Mouse (Mus musculus) kidney, adult 2 months (tissue): ENCODE data around the gene Olfr516. TPM values are rescaled to one million over a fixed set of nuclear protein-coding genes. Genes with fewer than 3 reads are reported as not detected.
"Not testable (repeated sequence)": the region's sequence is repeated elsewhere in the genome, so short reads cannot be mapped to it uniquely, and the experiment has no call there.

Experiments
- DNase-seq: peaks from one replicate; pipeline ENCODE4 v3.0.0; 2021
- H3K27ac ChIP-seq: fragments of 200-500 bp; 2 replicates; pipeline ENCODE4 v1.5.1; 2012; ENCODE audit warnings: low read depth, low read length, control low read depth, inconsistent platforms; ENCODE audit not compliant: insufficient read depth
- H3K27me3 ChIP-seq: fragments of 200-500 bp; replicated peaks from 2 replicates; pipeline ENCODE4 v1.6.1; 2012; ENCODE audit warnings: mild to moderate bottlenecking, moderate library complexity, low read length, inconsistent platforms; ENCODE audit not compliant: control insufficient read depth, insufficient read depth
- H3K36me3 ChIP-seq: fragments of 200-500 bp; 2 replicates; pipeline ENCODE4 v1.6.1; 2012; ENCODE audit warnings: mild to moderate bottlenecking, moderate library complexity, low read length, inconsistent platforms; ENCODE audit not compliant: control insufficient read depth, insufficient read depth
- H3K4me1 ChIP-seq: fragments of 200-500 bp; 2 replicates; pipeline ENCODE4 v1.6.1; 2011; ENCODE audit warnings: low read length; ENCODE audit not compliant: control insufficient read depth, insufficient read depth
- H3K4me3 ChIP-seq: fragments of 200-500 bp; 2 replicates; pipeline ENCODE4 v1.5.1; 2011; ENCODE audit warnings: mild to moderate bottlenecking, low read depth, low read length, control low read depth; ENCODE audit not compliant: insufficient read depth
- CTCF ChIP-seq: fragments of 200-500 bp; conservative IDR thresholded peaks from 2 replicates; pipeline ENCODE4 v1.5.1; 2011; ENCODE audit warnings: low read depth, mild to moderate bottlenecking, control low read depth, low read length, moderate library complexity, mixed read lengths; ENCODE audit not compliant: insufficient read depth, insufficient read length
- POLR2A ChIP-seq: fragments of 200-500 bp; IDR thresholded peaks from one replicate; pipeline ENCODE4 v1.6.1; 2011; ENCODE audit warnings: low read depth, low read length, control low read depth
- WGBS: fragments of 180-500 bp; shearing (Covaris S2); methylation state at CpG from one replicate; pipeline ENCODE4 v1.1.7; 2018; 5-methylcytosine and 5-hydroxymethylcytosine counted together
- polyA plus RNA-seq: library from polyadenylated mRNA; depleted of rRNA; stranded (reverse); fragments of >200 nt; gene quantifications from 2 replicates; pipeline ENCODE4 v1.2.3, GENCODE M21; 2012; rRNA removed

Olfr516 gene
- polyA plus RNA-seq: not detected in 2 replicates

DNA sequence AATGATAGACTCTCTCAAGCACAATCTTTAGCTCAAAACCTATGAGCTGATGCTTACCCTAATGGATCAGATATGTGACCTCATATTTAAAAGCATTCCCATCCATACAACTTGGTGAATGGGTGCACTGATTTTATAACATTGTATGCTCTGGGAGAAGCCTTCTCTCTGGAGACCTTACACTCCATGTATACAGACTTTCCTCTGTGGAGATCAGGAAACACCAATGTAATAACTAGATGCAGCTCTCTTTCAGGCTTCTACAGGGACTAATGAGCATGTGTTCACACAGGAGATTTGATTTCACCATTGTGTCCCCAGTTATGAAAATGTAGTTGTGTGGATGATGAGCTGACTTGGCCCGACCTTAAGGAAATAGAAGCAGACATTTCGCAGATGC lies at the start of gene Olfr516:
Olfr516 (minus strand) TSS at position 101 of the 400 bp plus-strand sequence.
- no peak within 1 kb of the TSS for H3K4me3 ChIP-seq
- no peak for TF ChIP-seq POLR2A
- no peak for TF ChIP-seq CTCF
- H3K27me3 ChIP-seq: no peaks in the 10 kb centered on the region
- H3K27ac ChIP-seq: no peak within 1 kb of the TSS
- H3K4me1 ChIP-seq: no peaks in the 10 kb centered on the region
- 84% methylated on average over 2 of the region's 2 CpGs for WGBS
- DNase-seq: no peak
- H3K36me3 ChIP-seq: no peaks in the 10 kb centered on the region

- TF ChIP-seq POLR2A (no peak), CTCF (no peak)
- Histone ChIP-seq H3K4me1 (no peaks in the 10 kb centered on the region), H3K27ac (no peak within 1 kb of the TSS), H3K4me3 (no peak within 1 kb of the TSS), H3K27me3 (no peaks in the 10 kb centered on the region), H3K36me3 (no peaks in the 10 kb centered on the region)
- 82% methylated on average over 5 of the region's 5 CpGs for WGBS
- no peak for DNase-seq
Observed at GRCm38 (mm10) chr7:108894320-108894719, 44.0 kb upstream of the Olfr516 start, which contains the start of gene Olfr519. Gene Olfr519 (minus strand): TSS chr7:108894420.

GRCm38 (mm10) chr7:108884906-108885305 lies 34.6 kb upstream of the Olfr516 start, which contains the start of gene Olfr518:
Gene Olfr518 (minus strand): TSS chr7:108885006.
- 77% methylated on average over 4 of the region's 4 CpGs for WGBS
- DNase-seq: no peak

DNA sequence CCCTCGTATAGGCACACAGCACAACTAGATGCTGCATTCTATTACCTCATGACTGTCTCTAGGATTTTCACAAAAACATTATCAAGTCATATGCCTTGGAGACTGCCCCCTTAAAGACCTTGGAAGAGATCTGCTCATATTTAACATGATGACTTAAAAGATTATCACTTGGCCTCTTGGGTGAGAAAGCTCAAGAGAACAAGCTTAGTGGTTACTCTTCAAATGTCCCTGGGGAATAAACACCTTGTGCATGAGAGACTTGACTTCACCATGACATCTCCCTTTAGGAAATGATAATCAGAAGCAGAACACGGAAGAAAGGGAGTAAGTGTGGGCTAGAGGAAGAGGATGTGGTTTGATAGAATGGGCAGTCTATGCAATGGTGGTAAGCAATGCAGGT lies 21.9 kb upstream of the Olfr516 start, which contains the start of gene Olfr517:
Olfr517 (minus strand) TSS at position 101 of the 400 bp plus-strand sequence.
- 60% methylated on average over 2 of the region's 2 CpGs for WGBS
- Histone ChIP-seq H3K27ac (no peak within 1 kb of the TSS), H3K4me3 (no peak within 1 kb of the TSS)

More at GRCm38 (mm10) chr7:108884906-108885305, 34.6 kb upstream of the Olfr516 start, which contains the start of gene Olfr518:
- no peaks in the 10 kb centered on the region for H3K4me1 ChIP-seq
- H3K4me3 ChIP-seq: no peak within 1 kb of the TSS
- no peak for TF ChIP-seq CTCF
- no peak for TF ChIP-seq POLR2A
- no peaks in the 10 kb centered on the region for H3K36me3 ChIP-seq
- no peak within 1 kb of the TSS for H3K27ac ChIP-seq
- H3K27me3 ChIP-seq: no peaks in the 10 kb centered on the region

DNA sequence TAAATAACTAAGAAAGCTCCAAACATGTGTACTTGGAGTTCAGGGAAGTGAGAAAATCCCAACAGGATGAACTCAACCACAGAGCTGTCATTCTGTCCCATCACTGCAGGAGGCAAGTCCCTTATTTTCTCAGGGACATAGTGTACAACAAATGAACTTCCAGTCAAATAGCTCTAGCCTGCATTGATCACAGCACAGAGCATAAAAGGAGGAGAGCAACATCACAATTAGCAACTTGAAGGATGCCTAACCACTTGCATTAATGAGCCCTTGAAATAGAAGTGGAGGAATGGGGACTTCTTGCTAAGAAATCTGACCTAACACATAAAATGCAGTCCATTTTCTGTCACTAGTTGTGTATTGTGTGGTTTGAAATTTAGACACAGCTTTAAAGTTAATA lies 24.4 kb downstream of the Olfr516 start, which contains the start of gene Olfr514:
Olfr514 (minus strand) TSS at position 101 of the 400 bp plus-strand sequence.
- DNase-seq: no peak
- no peak for TF ChIP-seq CTCF
- Histone ChIP-seq H3K4me3 (no peak within 1 kb of the TSS), H3K27me3 (no peaks in the 10 kb centered on the region), H3K4me1 (no peaks in the 10 kb centered on the region), H3K27ac (no peak within 1 kb of the TSS), H3K36me3 (no peaks in the 10 kb centered on the region)

More for the DNA sequence above, 21.9 kb upstream of the Olfr516 start, which contains the start of gene Olfr517:
- TF ChIP-seq POLR2A: no peak
- no peak for TF ChIP-seq CTCF
- Histone ChIP-seq H3K4me1 (no peaks in the 10 kb centered on the region), H3K27me3 (no peaks in the 10 kb centered on the region), H3K36me3 (no peaks in the 10 kb centered on the region)
- DNase-seq: no peak

- not testable (repeated sequence) for H3K36me3 ChIP-seq, H3K27ac ChIP-seq, H3K27me3 ChIP-seq, H3K4me1 ChIP-seq, H3K4me3 ChIP-seq
- 44% methylated on average over 5 of the region's 5 CpGs for WGBS
- peak; percentile 24 for DNase-seq
- TF ChIP-seq CTCF: 0 out of 2 replicates have a peak, but pooled peaks have one; percentile 23
Observed at GRCm38 (mm10) chr7:108814593-108815215, 35.6 kb downstream of the Olfr516 start.

- 25% methylated on average over 1 of the region's 1 CpGs for WGBS
- no peak overlapping the region for H3K27ac ChIP-seq
- H3K27me3 ChIP-seq: no peaks in the 10 kb centered on the region
- H3K36me3 ChIP-seq: no peaks in the 10 kb centered on the region
- TF ChIP-seq POLR2A (no peak), CTCF (no peak)
- DNase-seq: peak; percentile 9
- no peak overlapping the region for H3K4me3 ChIP-seq
- H3K4me1 ChIP-seq: no peaks in the 10 kb centered on the region
Observed at GRCm38 (mm10) chr7:108797205-108797933, 53.0 kb downstream of the Olfr516 start.

Other genes with a start within 250 kb of the Olfr516 start
- gene Olfr506, start 239.7 kb downstream of the Olfr516 start, polyA plus RNA-seq: not detected in 2 replicates
- not detected in 2 replicates for gene Olfr507, start 228.7 kb downstream of the Olfr516 start, polyA plus RNA-seq
- not detected in 2 replicates for gene Olfr508, start 220.5 kb downstream of the Olfr516 start, polyA plus RNA-seq
- not detected in 2 replicates for gene Olfr509, start 198.6 kb downstream of the Olfr516 start, polyA plus RNA-seq
- not detected in 2 replicates for gene Olfr510, start 184.1 kb downstream of the Olfr516 start, polyA plus RNA-seq
- not detected in 2 replicates for gene Olfr512, start 137.2 kb downstream of the Olfr516 start, polyA plus RNA-seq
- gene Olfr513, start 99.6 kb downstream of the Olfr516 start, polyA plus RNA-seq: not detected in 2 replicates
- not detected in 2 replicates for gene Olfr514, start 24.5 kb downstream of the Olfr516 start, polyA plus RNA-seq
- gene Olfr517, start 21.9 kb upstream of the Olfr516 start, polyA plus RNA-seq: not detected in 2 replicates
- not detected in 2 replicates for gene Olfr518, start 34.5 kb upstream of the Olfr516 start, polyA plus RNA-seq
- gene Olfr519, start 43.9 kb upstream of the Olfr516 start, polyA plus RNA-seq: not detected in 2 replicates
- gene Nlrp10, start 79.6 kb upstream of the Olfr516 start, polyA plus RNA-seq: 0.03 TPM in 2 replicates
- gene Eif3f, start 83.9 kb upstream of the Olfr516 start, polyA plus RNA-seq: 83.2 and 101 TPM in 2 replicates
- gene Tub, start 99.8 kb upstream of the Olfr516 start, polyA plus RNA-seq: 0.31 and 0.52 TPM in 2 replicates
- 0.63 and 0.79 TPM in 2 replicates for gene Ric3, start 232.8 kb upstream of the Olfr516 start, polyA plus RNA-seq